Mouse (Mus musculus) G1E (cell line): ENCODE measurements around the gene Akr1b8. TPM values are rescaled to one million over a fixed set of nuclear protein-coding genes. Genes with fewer than 3 reads are reported as not detected.
"Not testable (repeated sequence)": the region's sequence is repeated elsewhere in the genome, so short reads cannot be mapped to it uniquely, and the experiment has no call there.

ENCODE experiments used
- ATAC-seq: 2 replicates; pipeline ENCODE4 v1.8.0; 2016; ENCODE audit warnings: mild to moderate bottlenecking; ENCODE audit not compliant: insufficient number of reproducible peaks, poor library complexity, low FRiP score, severe bottlenecking; ENCODE audit errors: extremely low read depth
- DNase-seq: peaks from one replicate; pipeline ENCODE4 v3.0.0; 2012; ENCODE audit warnings: low spot score
- H3K27me3 ChIP-seq: 2 replicates; pipeline ENCODE4 v1.6.1; 2012; ENCODE audit warnings: mild to moderate bottlenecking, low read length, inconsistent platforms; ENCODE audit not compliant: insufficient read depth
- H3K36me3 ChIP-seq: replicated peaks from 2 replicates; pipeline ENCODE3; 2012; ENCODE audit warnings: mild to moderate bottlenecking, inconsistent platforms
- H3K4me1 ChIP-seq: 2 replicates; pipeline ENCODE4 v1.6.1; 2012; ENCODE audit warnings: low read depth, low read length, inconsistent platforms, mixed read lengths; ENCODE audit not compliant: insufficient read depth
- H3K4me3 ChIP-seq: 2 replicates; pipeline ENCODE4 v1.5.1; 2012; ENCODE audit warnings: low read depth, mild to moderate bottlenecking, inconsistent platforms, low read length, moderate library complexity, mixed read lengths
- H3K9me3 ChIP-seq: replicated peaks from 2 replicates; pipeline ENCODE4 v1.6.1; 2012; ENCODE audit warnings: inconsistent platforms
- CTCF ChIP-seq: IDR thresholded peaks from 2 replicates; pipeline ENCODE4 v1.5.1; 2012; ENCODE audit warnings: low read depth, low read length, inconsistent platforms, mixed read lengths
- GATA1 ChIP-seq: IDR thresholded peaks from 2 replicates; pipeline ENCODE4 v1.6.1; 2012; ENCODE audit warnings: borderline replicate concordance, low read length, inconsistent platforms, mixed read lengths
- GATA2 ChIP-seq: IDR thresholded peaks from 2 replicates; pipeline ENCODE4 v1.6.1; 2012; ENCODE audit warnings: low read depth, low read length, inconsistent platforms, borderline replicate concordance
- POLR2AphosphoS5 ChIP-seq: IDR thresholded peaks from 2 replicates; pipeline ENCODE4 v1.6.1; 2012; ENCODE audit warnings: low read depth, low read length, inconsistent platforms; ENCODE audit not compliant: insufficient replicate concordance
- TAL1 ChIP-seq: conservative IDR thresholded peaks from 2 replicates; pipeline ENCODE4 v1.6.1; 2012; ENCODE audit warnings: low read depth, low read length, inconsistent platforms, mixed read lengths
- polyA plus RNA-seq: library from polyadenylated mRNA; stranded (reverse); fragments of >175 nt; gene quantifications from 2 replicates; pipeline ENCODE4 v1.2.3, GENCODE M21; 2012
- total RNA-seq, 2 experiments: library from RNA; stranded (forward) in 1 of 2; stranded (reverse) in 1 of 2; fragments of 200-1000 nt in 1 of 2; fragments of >200 nt in 1 of 2; fragmentation: Nextera tagmentation in 1 of 2; gene quantifications; 2 replicates each; pipeline ENCODE4 v1.2.3; 2014 to 2017

Akr1b8 gene
- total and polyA plus RNA-seq, 3 experiments: 0.05 to 1.7 (median 0.33) TPM

- peak; percentile 49; the same call in 1 of the 2 replicates for ATAC-seq
- Histone ChIP-seq H3K9me3 (no peaks in the 10 kb centered on the region), H3K27me3 (peaks cover 17% of the 10 kb centered on the region), H3K4me1 (no peaks in the 10 kb centered on the region; the same call in 1 of the 2 replicates), H3K4me3 (no peak overlapping the region), H3K36me3 (no peaks in the 10 kb centered on the region)
- peak; percentile 50 for TF ChIP-seq CTCF
- TF ChIP-seq GATA1: no peak
- DNase-seq: peak; percentile 54
These were observed 7.6 kb upstream of the Akr1b8 start for GRCm38 (mm10) chr6:34346096-34346898.

- Histone ChIP-seq H3K27me3 (peaks cover 27% of the 10 kb centered on the region), H3K4me1 (no peaks in the 10 kb centered on the region; the same call in 1 of the 2 replicates), H3K36me3 (no peaks in the 10 kb centered on the region), H3K9me3 (no peaks in the 10 kb centered on the region), H3K4me3 (no peak overlapping the region)
- DNase-seq (no peak), ATAC-seq (no peak)
- no peak for TF ChIP-seq GATA1
- no peak for TF ChIP-seq TAL1
- no peak for TF ChIP-seq CTCF
- TF ChIP-seq GATA2: no peak
- no peak for TF ChIP-seq POLR2AphosphoS5
These were observed 3.8 kb upstream of the Akr1b8 start for GRCm38 (mm10) chr6:34350037-34350699.

DNA sequence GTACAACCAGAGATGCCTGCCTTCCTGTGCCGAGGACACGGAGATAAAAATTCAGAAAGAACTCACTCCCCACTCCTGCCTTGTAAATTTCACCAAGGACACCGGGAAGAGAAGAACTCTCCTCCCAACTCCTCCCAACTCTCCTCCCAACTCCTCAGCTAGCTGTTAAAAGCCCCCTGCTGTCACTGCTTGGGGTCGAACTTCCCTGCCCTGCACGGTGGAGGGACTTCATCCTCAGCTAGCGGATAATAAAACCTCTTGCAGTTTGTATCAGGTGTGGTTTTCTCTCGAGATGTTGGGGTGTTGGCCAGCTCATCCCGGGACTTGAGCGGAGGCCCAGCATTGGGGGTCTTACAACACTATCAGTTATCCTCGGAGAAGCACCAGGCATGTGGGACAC, 2.4 kb upstream of the Akr1b8 start:
- not testable (repeated sequence) for H3K9me3 ChIP-seq, H3K36me3 ChIP-seq, DNase-seq, H3K4me3 ChIP-seq, H3K4me1 ChIP-seq, ATAC-seq
- H3K27me3 ChIP-seq: peaks cover 27% of the 10 kb centered on the region

GRCm38 (mm10) chr6:34352401-34352800, 1.5 kb upstream of the Akr1b8 start:
- ATAC-seq: no peak
- peaks cover 27% of the 10 kb centered on the region for H3K27me3 ChIP-seq
- DNase-seq: no peak
- no peak overlapping the region for H3K4me3 ChIP-seq
- no peak for TF ChIP-seq GATA2
- no peak for TF ChIP-seq TAL1
- no peak for TF ChIP-seq CTCF
- no peak for TF ChIP-seq POLR2AphosphoS5
- no peak for TF ChIP-seq GATA1
- no peaks in the 10 kb centered on the region for H3K36me3 ChIP-seq
- no peaks in the 10 kb centered on the region for H3K9me3 ChIP-seq
- H3K4me1 ChIP-seq: no peaks in the 10 kb centered on the region

- no peak overlapping the region for H3K4me3 ChIP-seq
These were observed 732 bp downstream of the Akr1b8 start for GRCm38 (mm10) chr6:34354354-34355348.

GRCm38 (mm10) chr6:34355349-34355747, 1.4 kb downstream of the Akr1b8 start:
- ATAC-seq (no peak), DNase-seq (no peak)
- Histone ChIP-seq H3K4me1 (no peaks in the 10 kb centered on the region), H3K9me3 (no peaks in the 10 kb centered on the region), H3K27me3 (peaks cover 24% of the 10 kb centered on the region), H3K36me3 (no peaks in the 10 kb centered on the region), H3K4me3 (no peak overlapping the region)
- TF ChIP-seq POLR2AphosphoS5 (no peak), GATA1 (no peak), GATA2 (no peak), CTCF (no peak), TAL1 (no peak)

More at GRCm38 (mm10) chr6:34354354-34355348, 732 bp downstream of the Akr1b8 start:
- DNase-seq (no peak), ATAC-seq (no peak)
- Histone ChIP-seq H3K36me3 (no peaks in the 10 kb centered on the region), H3K27me3 (peaks cover 23% of the 10 kb centered on the region), H3K9me3 (no peaks in the 10 kb centered on the region), H3K4me1 (no peaks in the 10 kb centered on the region)
- TF ChIP-seq GATA2 (no peak), CTCF (no peak), POLR2AphosphoS5 (no peak)
